7 mouse cellular contexts compared by ENCODE assay signal in the genomic region with DNA sequence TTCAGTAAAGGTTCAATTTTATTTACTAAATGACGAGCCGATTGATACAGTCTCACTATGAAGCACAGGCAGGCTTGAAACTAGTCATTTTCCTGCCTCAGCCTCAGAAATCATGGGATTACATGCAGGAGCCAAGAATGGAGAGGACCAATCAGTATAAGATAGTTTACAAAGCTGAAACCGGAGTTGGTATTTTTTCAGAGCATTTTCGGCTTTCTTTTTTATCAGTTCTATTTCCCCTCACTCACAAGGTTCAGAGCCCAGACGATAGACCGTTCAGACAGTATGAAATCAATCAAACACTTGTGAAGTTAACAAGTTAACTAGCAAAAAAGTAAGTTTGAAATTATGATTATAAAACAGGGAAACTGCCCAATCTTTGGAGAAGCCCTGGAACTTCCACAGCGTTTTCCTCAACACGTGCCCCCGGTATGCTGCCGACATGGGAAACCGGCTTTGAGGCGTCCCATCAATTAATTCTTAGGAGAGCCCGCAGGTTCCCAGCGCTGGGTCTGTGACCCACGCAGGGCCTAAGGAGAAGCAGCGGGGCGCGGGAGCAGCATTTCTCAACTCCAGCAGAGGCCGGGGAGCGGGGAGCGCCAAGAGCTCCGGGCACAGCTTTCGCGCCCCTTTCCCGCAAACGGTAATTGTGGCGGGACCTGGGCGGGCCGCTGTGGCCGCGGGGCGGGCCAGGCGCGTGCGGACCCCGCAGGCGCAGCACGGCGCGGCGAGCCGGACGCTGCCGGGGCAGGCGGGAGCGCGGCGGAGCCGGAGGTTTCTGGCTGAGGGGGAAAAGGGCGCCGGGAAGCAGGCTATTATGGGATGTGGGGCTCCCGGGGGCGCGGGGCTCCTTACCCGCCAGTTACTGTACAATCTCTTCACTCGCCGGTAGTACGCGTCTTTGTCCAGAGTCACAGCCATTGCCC. TPM values are rescaled to one million over a fixed set of nuclear protein-coding genes. Genes with fewer than 3 reads are reported as not detected.
A peak's percentile ranks its signal among the peaks of the same experiment; 100 is the strongest.
DNase-seq lines count a peak whose midpoint lies in the region; ATAC-seq and TF ChIP-seq lines count a peak whose summit lies in the region.

No protein-coding gene starts in this region.

- H3K4me1 ChIP-seq in lung, adult 2 months (ENCODE audit: control insufficient read depth, insufficient read depth, low read length): no peaks in the 10 kb centered on the region; the same call in none of the 2 replicates
- peaks cover 20% of the 10 kb centered on the region for H3K4me1 ChIP-seq in embryonic facial prominence, embryonic 10.5 days
- peaks cover 28% of the 10 kb centered on the region for H3K4me1 ChIP-seq in hindbrain, embryonic 15.5 days (replicated peaks)

- peaks cover 59% of the 10 kb centered on the region for H3K36me3 ChIP-seq in embryonic facial prominence, embryonic 10.5 days (replicated peaks)
- peaks cover 24% of the 10 kb centered on the region for H3K36me3 ChIP-seq in hindbrain, embryonic 15.5 days

- ATAC-seq in hindbrain, embryonic 15.5 days (ENCODE audit: low FRiP score, low read depth): no peak; the same call in none of the 2 replicates
- ATAC-seq in megakaryocyte, adult 5-6 weeks (ENCODE audit: poor library complexity, severe bottlenecking): peak; percentile 8
- ATAC-seq in megakaryocyte-erythroid progenitor cell, adult 5-6 weeks (replicated peaks; ENCODE audit: low FRiP score, low TSS enrichment, poor library complexity, severe bottlenecking): no peak

- WGBS in lung, adult 2 months: under 1% methylated on average over 55 of the region's 59 CpGs
- 1% methylated on average over 59 of the region's 59 CpGs for WGBS in embryonic facial prominence, embryonic 10.5 days
- WGBS in hindbrain, embryonic 15.5 days: under 1% methylated on average over 54 of the region's 59 CpGs

- peak overlapping the region; percentile 99 for H3K27ac ChIP-seq in embryonic facial prominence, embryonic 10.5 days (replicated peaks)
- peak overlapping the region; percentile 95 for H3K27ac ChIP-seq in hindbrain, embryonic 15.5 days (replicated peaks)

- peak overlapping the region; percentile 92 for H3K9ac ChIP-seq in hindbrain, embryonic 15.5 days

- DNase-seq in lung, adult 2 months: no peak
- DNase-seq in lung, postnatal 10 days: no peak
- peak; percentile 11 for DNase-seq in MEL-GATA-1-ER (ENCODE audit: extremely low read depth, low read depth)
- DNase-seq in embryonic facial prominence, embryonic 10.5 days (ENCODE audit: low spot score): no peak

- no peaks in the 10 kb centered on the region for H3K9me3 ChIP-seq in embryonic facial prominence, embryonic 10.5 days
- H3K9me3 ChIP-seq in hindbrain, embryonic 15.5 days: no peaks in the 10 kb centered on the region

- no peak for TF ChIP-seq POLR2A in lung, adult 2 months (IDR thresholded peaks at IDR 0.05; ENCODE audit: borderline replicate concordance, extremely low read depth, low read depth, low read length)

- TF ChIP-seq CTCF in lung, adult 2 months (IDR thresholded peaks at IDR 0.05; ENCODE audit: insufficient read depth, low read length): no peak

- H3K27me3 ChIP-seq in embryonic facial prominence, embryonic 10.5 days (replicated peaks; ENCODE audit: low read depth, poor library complexity, severe bottlenecking): no peaks in the 10 kb centered on the region
- no peaks in the 10 kb centered on the region for H3K27me3 ChIP-seq in hindbrain, embryonic 15.5 days

- H3K4me3 ChIP-seq in lung, adult 2 months (replicated peaks; ENCODE audit: extremely low read depth, low read depth, low read length): peak overlapping the region; percentile 98
- peak overlapping the region; percentile 98 for H3K4me3 ChIP-seq in embryonic facial prominence, embryonic 10.5 days
- H3K4me3 ChIP-seq in hindbrain, embryonic 15.5 days: peak overlapping the region; percentile 83

- H3K4me2 ChIP-seq in hindbrain, embryonic 15.5 days: peak overlapping the region; percentile 71

RNA-seq across cellular contexts. Expression of gene Supt16, which starts 0.7 kb away (rescaled TPM):
- polyA plus RNA-seq in lung, adult 2 months (2012; rRNA removed): 5.8 and 10.8 TPM in 2 replicates
- 89.9 and 90.2 TPM in 2 replicates for polyA plus RNA-seq in embryonic facial prominence, embryonic 10.5 days (2016; fragmentation: Nextera tagmentation; extraction: Ambion mirVana)
- 36.0 and 45.1 TPM in 2 replicates for polyA plus RNA-seq in hindbrain, embryonic 15.5 days (2015; fragmentation: Nextera tagmentation; extraction: Ambion mirVana)
- 53.3 and 54.3 TPM in 2 replicates for total RNA-seq in megakaryocyte, adult 5-6 weeks (2015)
- total RNA-seq in megakaryocyte, adult 5-6 weeks (2017): 148 and 153 TPM in 2 replicates
- 111 and 153 TPM in 2 replicates for total RNA-seq in megakaryocyte-erythroid progenitor cell, adult 5-6 weeks (2014; fragmentation: Nextera tagmentation)
- 297 and 346 TPM in 2 replicates for total RNA-seq in megakaryocyte-erythroid progenitor cell, adult 5-6 weeks (2017)
